Mouse (Mus musculus): ENCODE data around the gene Endou. TPM values are rescaled to one million over a fixed set of nuclear protein-coding genes. Genes with fewer than 3 reads are reported as not detected.
"Not testable (repeated sequence)": the region's sequence is repeated elsewhere in the genome, so short reads cannot be mapped to it uniquely, and the experiment has no call there.

The Endou gene
- total RNA-seq, 4 experiments from 2014 or later: 0.94 to 5.3 (median 3.3) TPM

GRCm38 (mm10) chr15:97693411-97693810 is 37.7 kb downstream of the Endou start:
- no peak for DNase-seq (ENCODE audit: low spot score in 2 of 2)

- no peak for DNase-seq (ENCODE audit: low spot score in 2 of 2)
Observed at GRCm38 (mm10) chr15:97684118-97684517, 47.0 kb downstream of the Endou start.

- no peak for DNase-seq (ENCODE audit: low spot score in 2 of 2)
Observed at GRCm38 (mm10) chr15:97682053-97682452, 49.1 kb downstream of the Endou start.

GRCm38 (mm10) chr15:97679991-97680681 is 51.0 kb downstream of the Endou start:
- DNase-seq (ENCODE audit: low spot score in 2 of 2): no peak

- DNase-seq (ENCODE audit: low spot score in 2 of 2): no peak
Observed at GRCm38 (mm10) chr15:97677341-97677740, 53.8 kb downstream of the Endou start.

- no peak for DNase-seq (ENCODE audit: low spot score in 2 of 2)
Observed at GRCm38 (mm10) chr15:97675927-97676326, 55.2 kb downstream of the Endou start.

GRCm38 (mm10) chr15:97674423-97674822 is 56.7 kb downstream of the Endou start:
- no peak for DNase-seq (ENCODE audit: low spot score in 2 of 2)

- no peak for DNase-seq (ENCODE audit: low spot score in 2 of 2)
Observed at GRCm38 (mm10) chr15:97673256-97674000, 57.7 kb downstream of the Endou start.

GRCm38 (mm10) chr15:97672211-97672765 is 58.9 kb downstream of the Endou start:
- DNase-seq (ENCODE audit: low spot score in 2 of 2): peak; percentile 46 to 78

GRCm38 (mm10) chr15:97670554-97670953 is 60.6 kb downstream of the Endou start:
- DNase-seq (ENCODE audit: low spot score in 2 of 2): no peak

GRCm38 (mm10) chr15:97668158-97668877 is 62.8 kb downstream of the Endou start:
- not testable (repeated sequence) for DNase-seq (ENCODE audit: low spot score in 2 of 2)

GRCm38 (mm10) chr15:97667437-97667836 is 63.7 kb downstream of the Endou start:
- DNase-seq (ENCODE audit: low spot score in 2 of 2): peak in 1 of 2 experiments; percentile 47

- no peak for DNase-seq (ENCODE audit: low spot score in 2 of 2)
Observed at GRCm38 (mm10) chr15:97666457-97666770, 64.7 kb downstream of the Endou start.

- no peak for DNase-seq (ENCODE audit: low spot score in 2 of 2)
Observed at GRCm38 (mm10) chr15:97665770-97666456, 65.2 kb downstream of the Endou start.

GRCm38 (mm10) chr15:97664981-97665668 is 66.0 kb downstream of the Endou start:
- no peak for DNase-seq (ENCODE audit: low spot score in 2 of 2)

GRCm38 (mm10) chr15:97663750-97664406 is 67.3 kb downstream of the Endou start:
- peak; percentile 40 to 49 for DNase-seq (ENCODE audit: low spot score in 2 of 2)

Measured in left cerebral cortex, adult 8-10 months (tissue).